Mouse (Mus musculus) erythroblast, embryonic 14.5 days (primary cell): ENCODE results near the gene Tspan2. TPM values are rescaled to one million over a fixed set of nuclear protein-coding genes. Genes with fewer than 3 reads are reported as not detected.

Experiments used
- H3K27me3 ChIP-seq: 2 replicates; pipeline ENCODE4 v1.6.1; 2012; ENCODE audit warnings: inconsistent platforms; ENCODE audit not compliant: control insufficient read depth
- H3K36me3 ChIP-seq: 2 replicates; pipeline ENCODE4 v1.6.1; 2012; ENCODE audit warnings: mild to moderate bottlenecking, inconsistent platforms; ENCODE audit not compliant: control insufficient read depth
- H3K4me1 ChIP-seq: 2 replicates; pipeline ENCODE4 v1.6.1; 2012; ENCODE audit warnings: inconsistent platforms; ENCODE audit not compliant: control insufficient read depth
- H3K4me3 ChIP-seq: replicated peaks from 2 replicates; pipeline ENCODE3; 2012; ENCODE audit warnings: moderate library complexity, mild to moderate bottlenecking, inconsistent platforms
- H3K9me3 ChIP-seq: 2 replicates; pipeline ENCODE4 v1.6.1; 2012; ENCODE audit warnings: low read length, inconsistent platforms, mixed read lengths; ENCODE audit not compliant: control insufficient read depth
- GATA1 ChIP-seq: IDR thresholded peaks from 2 replicates; pipeline ENCODE4 v1.6.1; 2012; ENCODE audit warnings: low read length, inconsistent platforms, mixed read lengths
- TAL1 ChIP-seq: IDR thresholded peaks from 3 replicates; pipeline ENCODE4 v1.6.1; 2012; ENCODE audit warnings: low read length, inconsistent platforms, mixed read lengths
- polyA plus RNA-seq: library from polyadenylated mRNA; stranded (reverse); fragments of >175 nt; gene quantifications from 2 replicates; pipeline ENCODE4 v1.2.3, GENCODE M21; 2012

The Tspan2 gene
- polyA plus RNA-seq, 1 experiment = not detected

- no peak for TF ChIP-seq GATA1
- no peak for TF ChIP-seq TAL1
- peaks cover 9% of the 10 kb centered on the region for H3K4me1 ChIP-seq
Observed at GRCm38 (mm10) chr3:102732619-102733018, 1.7 kb upstream of the Tspan2 start.

DNA sequence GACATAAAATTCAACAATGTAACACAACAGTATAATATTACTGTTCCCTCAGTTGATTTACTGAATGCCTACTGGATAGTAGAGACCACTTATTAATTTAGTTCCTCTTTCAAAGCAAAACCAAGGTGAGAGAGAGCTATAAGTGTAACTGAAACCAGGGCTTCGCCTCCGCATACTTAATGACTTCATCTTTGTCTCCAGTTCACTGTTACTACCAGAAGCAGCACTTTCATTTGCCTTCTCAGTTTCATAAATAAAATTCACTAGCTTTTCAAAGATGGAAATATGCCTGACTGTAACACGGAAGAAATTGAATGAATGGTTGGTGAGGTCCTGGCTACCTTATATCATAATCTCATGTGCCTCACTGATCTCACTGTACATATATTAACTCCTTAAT is 1.3 kb upstream of the Tspan2 start:
- H3K9me3 ChIP-seq = no peaks in the 10 kb centered on the region
- peaks cover 9% of the 10 kb centered on the region for H3K4me1 ChIP-seq
- H3K36me3 ChIP-seq = no peaks in the 10 kb centered on the region
- no peak overlapping the region for H3K4me3 ChIP-seq
- no peak for TF ChIP-seq TAL1
- TF ChIP-seq GATA1 = no peak
- H3K27me3 ChIP-seq = peaks cover 50% of the 10 kb centered on the region

More at GRCm38 (mm10) chr3:102732619-102733018, 1.7 kb upstream of the Tspan2 start:
- no peak overlapping the region for H3K4me3 ChIP-seq
- H3K36me3 ChIP-seq = no peaks in the 10 kb centered on the region
- no peaks in the 10 kb centered on the region for H3K9me3 ChIP-seq
- peaks cover 48% of the 10 kb centered on the region for H3K27me3 ChIP-seq

GRCm38 (mm10) chr3:102733936-102734312 is 405 bp upstream of the Tspan2 start:
- TF ChIP-seq TAL1 (no peak), GATA1 (no peak)
- Histone ChIP-seq H3K9me3 (no peaks in the 10 kb centered on the region), H3K36me3 (no peaks in the 10 kb centered on the region), H3K4me1 (peaks cover 9% of the 10 kb centered on the region), H3K27me3 (peaks cover 57% of the 10 kb centered on the region), H3K4me3 (no peak overlapping the region)

DNA sequence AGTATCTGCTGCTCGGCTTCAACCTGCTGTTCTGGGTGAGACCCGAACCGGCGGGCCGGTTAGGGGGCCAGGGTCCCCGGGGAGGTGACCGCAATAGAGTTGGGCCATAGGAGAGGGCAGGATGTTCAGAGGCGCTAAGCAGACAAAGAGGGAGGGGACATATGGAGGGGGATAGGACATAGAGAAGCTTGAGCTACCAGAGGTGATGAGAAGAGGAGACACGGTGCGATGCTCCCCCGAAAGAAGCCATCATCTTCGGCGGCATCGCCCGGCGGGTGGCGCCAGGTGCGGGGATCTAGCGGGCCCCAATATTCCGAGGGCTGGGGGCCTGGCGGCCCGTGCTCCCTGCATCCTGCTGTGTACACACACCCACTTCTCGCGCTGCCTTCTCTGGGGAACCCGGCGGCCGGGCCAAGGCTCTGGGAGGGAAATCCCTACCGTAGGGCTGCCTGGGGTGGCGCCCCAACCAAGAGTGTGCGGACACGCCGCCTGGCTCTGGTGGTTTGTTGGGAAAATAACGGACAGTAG is 766 bp downstream of the Tspan2 start:
- Histone ChIP-seq H3K4me1 (peaks cover 9% of the 10 kb centered on the region), H3K4me3 (peak overlapping the region; percentile 40), H3K9me3 (no peaks in the 10 kb centered on the region), H3K36me3 (no peaks in the 10 kb centered on the region), H3K27me3 (peaks cover 57% of the 10 kb centered on the region)
- TF ChIP-seq TAL1 = no peak
- TF ChIP-seq GATA1 = no peak

GRCm38 (mm10) chr3:102735638-102736037 is 1.3 kb downstream of the Tspan2 start:
- peaks cover 9% of the 10 kb centered on the region for H3K4me1 ChIP-seq
- no peaks in the 10 kb centered on the region for H3K36me3 ChIP-seq
- H3K27me3 ChIP-seq = peaks cover 57% of the 10 kb centered on the region
- H3K9me3 ChIP-seq = no peaks in the 10 kb centered on the region
- TF ChIP-seq TAL1 (no peak), GATA1 (no peak)
- no peak overlapping the region for H3K4me3 ChIP-seq

DNA sequence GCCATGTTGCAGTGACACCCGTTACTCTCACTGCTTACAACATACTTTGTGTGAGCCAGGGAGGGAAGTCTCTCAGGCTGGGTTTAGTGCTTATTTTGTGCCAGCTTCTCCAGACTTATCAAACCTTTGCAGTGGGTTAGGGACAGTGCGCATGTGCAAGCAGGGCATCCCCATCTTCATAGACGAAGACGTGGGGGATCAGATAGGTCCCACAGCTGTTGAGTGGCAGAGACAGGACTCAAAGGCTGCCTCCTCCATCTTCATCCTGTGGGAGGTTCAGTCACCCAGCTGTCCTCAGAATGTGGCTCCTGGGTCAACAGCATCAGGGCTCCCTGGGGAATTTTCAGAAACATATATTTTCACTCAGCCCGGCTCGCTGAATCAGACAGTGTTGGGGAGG is 2.1 kb downstream of the Tspan2 start:
- H3K36me3 ChIP-seq = no peaks in the 10 kb centered on the region
- H3K27me3 ChIP-seq = peaks cover 57% of the 10 kb centered on the region
- H3K4me1 ChIP-seq = peaks cover 9% of the 10 kb centered on the region
- no peaks in the 10 kb centered on the region for H3K9me3 ChIP-seq
- no peak for TF ChIP-seq GATA1
- TF ChIP-seq TAL1 = no peak
- H3K4me3 ChIP-seq = no peak overlapping the region

DNA sequence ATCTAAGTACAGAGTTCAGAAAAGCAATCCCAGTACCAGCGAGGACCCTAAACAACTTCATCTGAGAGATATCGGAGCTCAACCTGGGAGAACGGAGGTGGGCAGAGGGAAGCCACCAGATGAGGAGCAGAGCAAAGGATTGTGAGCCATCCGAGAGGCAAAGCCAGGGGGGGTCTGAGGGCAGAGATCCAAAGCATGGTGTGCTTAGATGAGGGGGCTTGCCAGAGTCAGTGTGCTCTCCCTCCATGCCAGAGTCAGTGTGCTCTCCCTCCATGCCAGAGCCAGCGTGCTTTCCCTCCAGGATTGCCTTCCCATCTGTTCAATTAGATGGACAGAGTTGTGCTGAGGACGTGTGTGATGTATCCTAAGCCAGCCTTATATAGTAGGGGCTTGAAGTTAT is 2.8 kb downstream of the Tspan2 start:
- TF ChIP-seq GATA1 = no peak
- TF ChIP-seq TAL1 = no peak
- H3K36me3 ChIP-seq = no peaks in the 10 kb centered on the region
- peaks cover 9% of the 10 kb centered on the region for H3K4me1 ChIP-seq
- no peak overlapping the region for H3K4me3 ChIP-seq
- H3K9me3 ChIP-seq = no peaks in the 10 kb centered on the region
- H3K27me3 ChIP-seq = peaks cover 57% of the 10 kb centered on the region

DNA sequence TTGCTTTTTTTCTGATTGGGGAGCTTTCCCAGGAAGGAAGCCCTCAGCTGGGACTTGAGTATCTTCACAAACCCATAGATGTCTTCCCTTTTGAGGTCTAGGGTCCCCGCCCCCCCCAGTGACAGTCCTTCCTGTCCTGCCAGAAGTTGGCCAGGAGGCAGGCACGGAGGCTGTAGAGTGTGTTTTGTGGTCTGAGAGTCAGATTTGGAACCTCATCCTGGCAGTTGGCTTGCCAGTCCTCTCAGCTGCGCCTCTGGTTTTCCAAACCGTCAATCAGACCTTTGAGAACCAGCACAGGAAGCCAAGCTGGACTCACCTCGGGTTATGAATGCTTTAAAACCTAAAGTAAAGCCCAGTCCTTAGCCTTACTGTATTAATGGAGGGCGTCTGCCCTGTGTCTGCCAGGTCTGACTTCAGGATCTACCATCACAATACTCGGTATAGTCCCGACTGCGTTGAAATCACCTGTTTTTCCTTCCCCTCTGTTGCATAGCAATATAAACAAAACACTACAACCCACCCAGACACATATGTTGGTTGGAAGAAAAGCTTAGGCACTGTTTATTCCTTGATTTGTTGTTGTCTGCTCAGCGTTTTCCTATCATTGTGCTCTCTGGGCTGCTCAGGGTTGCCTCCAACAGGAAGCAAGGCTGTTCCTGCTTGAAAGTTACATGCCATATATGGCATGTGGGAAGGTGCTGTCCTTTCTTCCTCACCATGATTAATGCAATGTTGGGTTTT is 4.0 kb downstream of the Tspan2 start:
- Histone ChIP-seq H3K9me3 (no peaks in the 10 kb centered on the region), H3K4me3 (no peak overlapping the region), H3K27me3 (peaks cover 50% of the 10 kb centered on the region), H3K36me3 (no peaks in the 10 kb centered on the region), H3K4me1 (peaks cover 9% of the 10 kb centered on the region)
- TF ChIP-seq GATA1 (no peak), TAL1 (no peak)

DNA sequence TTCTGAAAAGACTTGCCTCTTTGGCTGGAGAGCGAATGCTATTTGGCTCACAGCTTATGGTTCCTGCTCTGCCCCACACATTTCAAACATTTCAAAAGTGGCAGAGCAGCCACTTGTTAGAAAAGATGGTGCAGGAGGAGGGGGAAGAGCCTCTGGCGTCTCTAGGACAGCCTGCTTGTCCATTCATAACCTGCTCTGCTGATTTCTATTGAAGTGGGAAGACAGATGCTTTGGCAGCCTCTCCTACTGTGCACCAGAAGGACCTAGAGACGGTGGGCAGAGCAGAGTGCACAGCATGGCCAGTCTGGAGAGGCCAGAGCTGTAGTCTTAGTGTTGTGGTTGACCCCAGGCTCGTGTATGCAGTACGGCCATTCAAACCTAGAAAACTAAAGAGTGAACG is 4.6 kb downstream of the Tspan2 start:
- Histone ChIP-seq H3K4me1 (peaks cover 9% of the 10 kb centered on the region), H3K4me3 (no peak overlapping the region), H3K27me3 (peaks cover 44% of the 10 kb centered on the region), H3K36me3 (no peaks in the 10 kb centered on the region), H3K9me3 (no peaks in the 10 kb centered on the region)
- TF ChIP-seq TAL1 (no peak), GATA1 (no peak)

DNA sequence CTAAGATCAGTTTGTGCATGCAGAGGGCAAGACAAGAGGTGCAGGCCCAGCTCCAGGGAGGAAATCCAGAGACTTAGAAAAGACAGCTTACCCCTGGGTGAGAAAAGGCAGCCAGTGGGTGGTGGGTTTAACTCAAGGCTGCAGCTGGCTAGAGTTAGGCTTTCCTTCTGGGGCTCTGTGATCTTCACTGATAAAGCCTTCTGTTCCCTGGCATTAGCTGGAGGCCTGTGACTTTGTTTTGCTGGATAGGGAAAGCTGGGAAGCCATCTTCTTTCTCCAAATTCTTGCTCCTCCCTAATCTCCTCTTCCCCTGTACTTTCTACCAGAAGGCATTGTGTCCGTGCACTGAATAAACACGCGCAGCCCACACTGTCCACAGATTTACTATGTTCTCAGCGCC is 8.4 kb downstream of the Tspan2 start:
- no peaks in the 10 kb centered on the region for H3K4me1 ChIP-seq
- no peaks in the 10 kb centered on the region for H3K9me3 ChIP-seq
- H3K4me3 ChIP-seq = no peak overlapping the region
- peaks cover 8% of the 10 kb centered on the region for H3K27me3 ChIP-seq
- TF ChIP-seq TAL1 (no peak), GATA1 (no peak)
- H3K36me3 ChIP-seq = no peaks in the 10 kb centered on the region
